Mouse (Mus musculus): ENCODE measurements around the gene Tacc3. TPM values are rescaled to one million over a fixed set of nuclear protein-coding genes. Genes with fewer than 3 reads are reported as not detected.

Tacc3 gene
- 54.4 and 63.0 TPM in 2 replicates for polyA plus RNA-seq (2012; rRNA removed)

GRCm38 (mm10) chr5:33657787-33658663 lies at the start of gene Tacc3, which contains the start of gene Tmem129:
TSS of gene Tacc3 (plus strand) at chr5:33658128.
TSS of gene Tmem129 (minus strand) at chr5:33658416.

GRCm38 (mm10) chr5:33629301-33629987 lies 28.5 kb upstream of the Tacc3 start, which contains the start of the genes Fam53a and Gm9903:
TSS of gene Fam53a (minus strand) at chr5:33629635.
TSS of gene Gm9903 (plus strand) at chr5:33629925.

GRCm38 (mm10) chr5:33651921-33652782 lies 5.8 kb upstream of the Tacc3 start, which contains the start of gene Slbp:
TSS of gene Slbp (minus strand) at chr5:33652574.

DNA sequence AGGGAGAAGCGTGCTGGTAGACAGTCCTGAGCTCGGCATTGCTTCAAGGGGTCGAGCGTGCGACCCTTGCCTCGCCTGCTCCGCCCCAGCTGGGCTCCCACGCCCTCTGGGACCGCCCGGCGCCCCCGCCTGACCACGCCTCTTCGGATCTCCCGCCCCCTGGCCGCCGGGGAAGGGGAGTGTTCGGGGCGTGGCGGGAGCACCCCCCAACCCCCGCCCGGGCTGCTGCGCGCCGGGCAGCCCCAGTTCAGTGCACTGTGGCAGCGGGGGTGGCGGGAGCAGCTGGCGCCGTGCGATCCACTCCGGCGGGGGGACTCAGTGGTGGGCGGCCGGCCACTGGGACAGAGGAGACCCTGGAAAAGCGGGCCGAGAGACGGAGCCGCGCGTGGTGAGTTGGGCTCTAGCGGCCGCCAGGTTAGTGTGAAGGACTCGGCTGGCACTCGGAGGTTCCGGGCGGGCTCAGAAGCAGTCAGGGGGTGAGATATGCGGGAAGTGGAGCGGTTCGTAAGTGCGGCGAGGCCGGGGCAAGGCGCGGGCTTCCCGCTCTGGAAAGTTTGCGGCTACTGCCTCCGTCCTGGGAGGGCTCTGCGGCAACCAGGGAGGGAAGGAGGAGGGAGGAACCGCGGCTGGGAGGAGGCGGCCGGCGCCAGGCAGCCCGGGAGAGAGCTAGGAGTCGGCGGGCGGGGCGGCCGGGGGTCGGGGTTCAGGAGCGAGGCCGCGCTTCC lies 63.8 kb downstream of the Tacc3 start, which contains the start of gene Fgfr3:
Gene Fgfr3, plus strand, starts transcription at position 134 of the 725 bp plus-strand sequence.

Other genes starting within 250 kb of the Tacc3 start
- 1.7 and 2.8 TPM in 2 replicates for gene Nkx1-1, start 224.2 kb upstream of the Tacc3 start, polyA plus RNA-seq (2012; rRNA removed)
- 22.0 and 23.1 TPM in 2 replicates for gene Fam53a, start 28.5 kb upstream of the Tacc3 start, polyA plus RNA-seq (2012; rRNA removed)
- gene Gm9903, start 28.2 kb upstream of the Tacc3 start, polyA plus RNA-seq (2012; rRNA removed), result 0.61 and 0.88 TPM in 2 replicates
- gene Slbp, start 5.6 kb upstream of the Tacc3 start, polyA plus RNA-seq (2012; rRNA removed), result 84.9 and 86.8 TPM in 2 replicates
- 31.9 and 33.7 TPM in 2 replicates for gene Tmem129, start 288 bp downstream of the Tacc3 start, polyA plus RNA-seq (2012; rRNA removed)
- 98.7 and 112 TPM in 2 replicates for gene Fgfr3, start 63.5 kb downstream of the Tacc3 start, polyA plus RNA-seq (2012; rRNA removed)
- 40.7 and 41.8 TPM in 2 replicates for gene Letm1, start 124.7 kb downstream of the Tacc3 start, polyA plus RNA-seq (2012; rRNA removed)
- 114 and 121 TPM in 2 replicates for gene Nsd2, start 162.6 kb downstream of the Tacc3 start, polyA plus RNA-seq (2012; rRNA removed)